13 mouse cellular contexts compared by ENCODE assay signal in genomic region chr5:66612964-66613363, GRCm38 (mm10). TPM values are rescaled to one million over a fixed set of nuclear protein-coding genes. Genes with fewer than 3 reads are reported as not detected.
A peak's percentile ranks its signal among the peaks of the same experiment; 100 is the strongest.
DNase-seq lines count a peak whose midpoint lies in the region; ATAC-seq and TF ChIP-seq lines count a peak whose summit lies in the region.
"Had no signal": no experiment of that assay in that cellular context is flagged by ENCODE, and none has a peak within 500 bp of the region (broad histone marks: within the 10 kb centered on the region; RNA-seq: fewer than 3 reads in every experiment).

No protein-coding gene starts in this region.

- ATAC-seq in forebrain, embryonic 11.5 days (replicated peaks; ENCODE audit: low FRiP score): no peak
- no peak for ATAC-seq in forebrain, embryonic 12.5 days (ENCODE audit: low FRiP score)
- ATAC-seq: midbrain, embryonic 15.5 days had no signal

- H3K9me3 ChIP-seq in forebrain, embryonic 11.5 days (ENCODE audit: control insufficient read depth, low read length): no peaks in the 10 kb centered on the region
- no peaks in the 10 kb centered on the region for H3K9me3 ChIP-seq in forebrain, embryonic 12.5 days
- H3K9me3 ChIP-seq: embryonic facial prominence, embryonic 12.5 days; midbrain, embryonic 15.5 days had no signal

- no peak overlapping the region for H3K27ac ChIP-seq in forebrain, embryonic 11.5 days (ENCODE audit: low read depth, low read length)
- H3K27ac ChIP-seq in forebrain, embryonic 12.5 days: no peak overlapping the region
- H3K27ac ChIP-seq in kidney, adult 2 months (ENCODE audit: insufficient read depth, low read depth, low read length): peak overlapping the region; percentile 34
- H3K27ac ChIP-seq: embryonic facial prominence, embryonic 12.5 days; liver, embryonic 14.5 days; midbrain, embryonic 15.5 days had no signal

- peak; percentile 29 for DNase-seq in forebrain, embryonic 11.5 days (ENCODE audit: low spot score)
- DNase-seq in kidney, adult 2 months: peak; percentile 44
- no peak for DNase-seq in kidney, postnatal 25 days
- peak; percentile 47 for DNase-seq in 3T3-L1 (ENCODE audit: low read depth, low spot score)
- peak; percentile 46 to 47 for DNase-seq in adrenal gland, postnatal 36 days
- DNase-seq in layer of hippocampus, postnatal 14 days (ENCODE audit: low spot score in 2 of 2): no peak
- no peak for DNase-seq in embryo, embryonic 9.5 days (ENCODE audit: extremely low spot score)
- DNase-seq: kidney, adult 11 months; right cerebral cortex, postnatal 4 days had no signal

- H3K36me3 ChIP-seq in forebrain, embryonic 11.5 days (ENCODE audit: control insufficient read depth, insufficient read depth, low read length): no peaks in the 10 kb centered on the region
- H3K36me3 ChIP-seq in forebrain, embryonic 12.5 days (replicated peaks): no peaks in the 10 kb centered on the region
- H3K36me3 ChIP-seq in kidney, adult 2 months (ENCODE audit: control insufficient read depth, insufficient read depth, low read length): no peaks in the 10 kb centered on the region
- H3K36me3 ChIP-seq: embryonic facial prominence, embryonic 12.5 days; midbrain, embryonic 15.5 days had no signal

- WGBS in forebrain, embryonic 11.5 days: 81% methylated on average over 5 of the region's 5 CpGs
- WGBS in forebrain, embryonic 12.5 days: 88% methylated on average over 5 of the region's 5 CpGs
- 26% methylated on average over 5 of the region's 5 CpGs for WGBS in kidney, adult 2 months

- no peak for TF ChIP-seq POLR2A in kidney, adult 2 months (IDR thresholded peaks at IDR 0.05; ENCODE audit: low read depth, low read length)

- H3K4me3 ChIP-seq in forebrain, embryonic 11.5 days (ENCODE audit: low read depth, low read length): no peak overlapping the region
- no peak overlapping the region for H3K4me3 ChIP-seq in forebrain, embryonic 12.5 days (replicated peaks)
- no peak overlapping the region for H3K4me3 ChIP-seq in kidney, adult 2 months (ENCODE audit: insufficient read depth, low read depth, low read length)
- H3K4me3 ChIP-seq: embryonic facial prominence, embryonic 12.5 days; midbrain, embryonic 15.5 days had no signal

- peaks cover 4% of the 10 kb centered on the region for H3K4me1 ChIP-seq in forebrain, embryonic 11.5 days (replicated peaks; ENCODE audit: control insufficient read depth, insufficient read depth, low read length)
- peaks cover 27% of the 10 kb centered on the region for H3K4me1 ChIP-seq in forebrain, embryonic 12.5 days
- H3K4me1 ChIP-seq in kidney, adult 2 months (ENCODE audit: control insufficient read depth, insufficient read depth, low read length): peaks cover 52% of the 10 kb centered on the region

- no peak for TF ChIP-seq CTCF in kidney, adult 2 months (conservative IDR thresholded peaks at IDR 0.05; ENCODE audit: insufficient read depth, insufficient read length, low read depth, low read length)

- H3K27me3 ChIP-seq in forebrain, embryonic 11.5 days (ENCODE audit: control insufficient read depth, insufficient read depth, low read length): no peaks in the 10 kb centered on the region
- H3K27me3 ChIP-seq in forebrain, embryonic 12.5 days: no peaks in the 10 kb centered on the region
- no peaks in the 10 kb centered on the region for H3K27me3 ChIP-seq in kidney, adult 2 months (replicated peaks; ENCODE audit: control insufficient read depth, insufficient read depth, low read length)
- H3K27me3 ChIP-seq: embryonic facial prominence, embryonic 12.5 days; midbrain, embryonic 15.5 days had no signal

- H3K4me2 ChIP-seq in forebrain, embryonic 11.5 days (ENCODE audit: low read depth, low read length, severe bottlenecking): no peak overlapping the region
- no peak overlapping the region for H3K4me2 ChIP-seq in forebrain, embryonic 12.5 days
- H3K4me2 ChIP-seq: embryonic facial prominence, embryonic 12.5 days; midbrain, embryonic 15.5 days had no signal

- no peak overlapping the region for H3K9ac ChIP-seq in forebrain, embryonic 11.5 days (ENCODE audit: low read length)
- no peak overlapping the region for H3K9ac ChIP-seq in forebrain, embryonic 12.5 days
- H3K9ac ChIP-seq: embryonic facial prominence, embryonic 12.5 days; liver, embryonic 14.5 days; midbrain, embryonic 15.5 days had no signal

RNA-seq across cellular contexts. Expression of gene Apbb2, which starts 5.6 kb away (rescaled TPM):
- polyA plus RNA-seq in forebrain, embryonic 11.5 days (2014; fragmentation: Nextera tagmentation; extraction: Ambion mirVana): 35.1 and 35.3 TPM in 2 replicates
- 53.4 and 56.5 TPM in 2 replicates for polyA plus RNA-seq in forebrain, embryonic 12.5 days (2016; fragmentation: Nextera tagmentation; extraction: Ambion mirVana)
- polyA plus RNA-seq in kidney, adult 2 months (2012; rRNA removed): 21.4 and 27.7 TPM in 2 replicates
- 10 to 100 TPM; 69.0 to 71.7 TPM for total RNA-seq in adrenal gland, postnatal 36 days (2021)
- 10 to 100 TPM; 63.0 to 68.4 TPM for total RNA-seq in layer of hippocampus, postnatal 14 days (2021)

Comparison
In these comparisons a context has a peak if more than half of its experiments do, and no peak if none do; other contexts are left out.
1. DNase-seq: peak in forebrain, embryonic 11.5 days (single experiment), kidney, adult 2 months (single experiment), 3T3-L1 (single experiment) and adrenal gland, postnatal 36 days (2 of 2); none in kidney, postnatal 25 days (0 of 2), layer of hippocampus, postnatal 14 days (0 of 2) and embryo, embryonic 9.5 days (single experiment).